Mouse (Mus musculus): Measurements from ENCODE around the gene Zan.
"Not testable (repeated sequence)": the region's sequence is repeated elsewhere in the genome, so short reads cannot be mapped to it uniquely, and the experiment has no call there.

Zan gene

GRCm38 (mm10) chr5:137500186-137500585 is 23.3 kb upstream of the Zan start:
- DNase-seq: no peak

DNA sequence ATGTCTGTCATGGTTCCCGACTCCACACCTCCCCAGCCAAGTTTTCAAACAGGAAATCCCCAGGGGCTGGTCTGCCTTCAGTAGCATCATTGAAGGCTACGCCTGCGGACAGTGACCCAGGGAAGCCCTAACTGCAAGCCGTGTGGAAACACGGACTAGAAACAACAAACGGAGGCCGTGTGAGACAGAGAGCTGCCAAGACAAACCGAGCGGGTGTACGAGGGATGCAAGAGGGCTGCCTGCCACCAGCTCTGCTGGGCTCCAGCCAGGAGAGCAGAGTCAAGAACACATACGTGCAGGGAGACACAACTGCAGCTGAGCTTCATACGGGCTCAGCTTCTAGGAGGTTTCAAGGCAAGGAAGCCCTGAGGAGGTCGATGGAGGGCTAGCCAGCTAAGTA is 17.0 kb upstream of the Zan start:
- DNase-seq: no peak

DNA sequence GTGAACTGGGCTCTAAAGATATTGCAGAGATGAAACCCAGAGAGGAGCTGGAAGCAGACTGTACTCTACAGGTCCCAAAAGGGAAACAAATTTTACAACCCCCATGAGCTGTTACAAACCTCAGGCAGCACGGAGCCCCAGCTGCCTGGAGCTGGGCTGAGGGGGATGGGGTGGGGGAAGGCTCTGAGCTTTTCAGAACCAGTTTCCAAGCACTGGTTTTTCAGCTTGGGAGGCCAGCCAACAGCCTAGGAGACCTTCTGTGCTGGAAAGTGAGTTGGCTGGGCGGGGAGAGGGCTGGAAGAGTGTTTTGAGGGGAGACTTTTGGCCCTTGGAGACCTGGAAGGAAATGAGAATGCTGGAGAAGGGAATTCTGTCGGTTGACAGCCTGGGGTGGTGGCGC is 14.7 kb upstream of the Zan start:
- DNase-seq: no peak

- no peak for DNase-seq
These were observed 10.8 kb upstream of the Zan start for GRCm38 (mm10) chr5:137487616-137488015.

DNA sequence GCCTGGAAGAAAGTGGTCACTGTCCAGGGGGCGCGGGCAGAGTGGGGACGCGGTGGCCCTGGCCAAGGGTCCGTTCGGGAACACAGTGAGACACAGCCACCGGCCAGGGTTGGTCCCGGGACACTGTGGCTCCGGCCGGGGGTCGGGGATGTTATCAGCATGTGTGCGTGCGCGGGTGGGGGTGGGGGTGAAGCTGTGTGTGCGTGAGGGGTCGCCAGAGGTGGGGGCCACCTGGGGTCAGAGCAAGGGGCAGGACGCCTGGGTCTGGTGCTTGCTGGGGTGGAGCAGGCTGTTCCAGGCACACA is 8.9 kb upstream of the Zan start:
- DNase-seq: no peak

DNA sequence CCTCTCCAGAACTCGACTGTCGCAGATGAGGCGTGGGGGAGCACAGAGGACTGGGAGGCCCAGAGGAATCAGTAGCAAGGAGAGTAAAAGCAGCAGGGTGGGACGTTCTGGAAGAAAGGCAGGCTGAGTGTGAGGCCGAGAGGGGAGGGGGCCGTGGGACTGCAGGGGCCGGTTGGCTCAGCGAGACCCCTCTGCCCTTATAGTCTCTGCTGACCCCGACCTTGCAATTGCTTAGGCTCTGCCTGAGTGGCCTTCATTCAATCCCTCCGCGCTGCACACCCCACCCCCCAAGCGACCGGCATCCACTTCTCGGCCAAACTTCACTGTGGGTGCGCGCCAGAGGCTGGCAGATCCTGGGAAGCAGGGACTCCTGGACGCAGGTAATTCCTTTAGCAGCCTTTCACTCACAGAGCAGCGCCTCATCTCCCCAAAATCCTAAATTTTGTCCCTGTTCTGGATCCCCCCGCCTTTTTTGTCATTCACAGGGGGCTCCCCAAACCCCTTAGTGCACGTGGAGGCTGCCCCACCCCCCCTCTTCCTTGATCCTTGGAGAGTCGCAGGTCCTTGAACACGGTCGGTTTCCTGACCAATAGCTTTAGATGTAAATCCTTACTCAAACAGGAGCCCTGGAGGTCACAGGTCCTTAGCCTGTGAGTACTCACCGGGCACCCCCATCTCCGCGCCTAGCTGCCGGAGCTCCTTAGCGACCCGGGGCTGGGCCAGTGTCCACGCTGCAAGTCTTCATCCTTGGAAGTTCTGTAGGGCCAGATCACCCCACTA is 8.4 kb upstream of the Zan start:
- no peak for DNase-seq

- no peak for DNase-seq
These were observed 5.0 kb upstream of the Zan start for GRCm38 (mm10) chr5:137481897-137482296.

DNA sequence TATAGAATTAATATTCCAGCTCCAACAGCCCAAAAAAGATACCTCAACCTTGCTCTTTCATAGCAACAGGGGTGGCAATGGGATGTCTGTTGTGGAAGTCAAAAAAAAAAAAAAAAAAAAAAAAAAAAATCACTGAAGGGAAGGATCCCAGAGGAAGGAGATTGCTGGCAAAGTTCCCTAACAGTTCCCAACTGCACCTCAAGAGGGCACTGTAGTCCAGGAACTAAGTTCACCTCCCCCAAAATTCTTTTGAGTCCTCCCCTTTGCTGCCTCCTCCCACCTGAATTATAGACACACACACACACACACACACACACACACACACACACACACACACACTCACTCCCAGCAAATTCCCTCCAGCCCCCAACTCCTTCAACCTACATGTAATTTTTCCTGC is 4.3 kb upstream of the Zan start:
- DNase-seq: peak in 1 of 2 experiments; percentile 62

- DNase-seq: no peak
These were observed 2.5 kb downstream of the Zan start for GRCm38 (mm10) chr5:137474351-137474750.

- DNase-seq: no peak
These were observed 4.5 kb downstream of the Zan start for GRCm38 (mm10) chr5:137472252-137472904.

- DNase-seq: no peak
These were observed 9.9 kb downstream of the Zan start for GRCm38 (mm10) chr5:137466946-137467345.

- DNase-seq: no peak
These were observed 11.8 kb downstream of the Zan start for GRCm38 (mm10) chr5:137465049-137465448.

- DNase-seq: no peak
These were observed 20.8 kb downstream of the Zan start for GRCm38 (mm10) chr5:137455866-137456591.

DNA sequence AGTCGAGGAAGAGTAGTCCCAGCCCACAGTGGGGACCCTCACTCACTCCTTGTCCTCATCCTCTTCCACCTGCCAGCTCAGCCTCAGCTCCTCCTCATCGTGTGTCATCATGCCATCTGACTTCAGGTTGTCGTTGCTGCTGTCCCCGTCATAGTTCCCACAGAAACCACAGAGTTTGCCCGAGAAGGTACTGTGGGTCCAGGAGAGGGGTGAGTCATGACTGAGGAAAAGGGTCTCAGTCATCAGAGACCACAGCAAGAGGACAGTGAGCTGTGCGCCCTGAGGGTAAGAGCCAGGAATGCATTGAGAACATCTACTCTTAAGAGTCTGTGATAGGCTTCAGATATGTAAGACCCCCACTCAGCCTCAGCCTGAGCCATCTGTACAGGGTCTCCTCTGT is 21.7 kb downstream of the Zan start:
- no peak for DNase-seq

DNA sequence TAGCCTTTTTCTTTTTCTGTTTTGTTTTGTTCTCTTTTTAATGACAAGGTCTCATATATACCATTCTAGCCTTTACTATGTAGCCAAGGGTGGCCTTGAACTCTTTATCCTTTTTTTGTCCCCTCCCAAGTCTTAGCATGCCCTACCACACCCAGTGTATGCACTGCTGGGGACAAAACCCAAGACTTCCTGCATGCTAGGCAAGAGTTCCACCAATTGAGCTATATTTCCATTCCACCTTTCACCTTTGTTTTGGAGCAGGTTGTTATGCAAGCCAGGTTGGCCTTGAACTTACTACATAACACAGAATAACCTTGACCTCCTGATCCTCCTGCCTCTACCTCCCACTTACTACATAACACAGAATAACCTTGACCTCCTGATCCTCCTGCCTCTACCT is 31.3 kb downstream of the Zan start:
- DNase-seq: no peak

- no peak for DNase-seq
These were observed 36.5 kb downstream of the Zan start for GRCm38 (mm10) chr5:137440216-137440855.

GRCm38 (mm10) chr5:137433889-137434288 is 43.0 kb downstream of the Zan start:
- no peak for DNase-seq

- not testable (repeated sequence) for DNase-seq
These were observed 46.5 kb downstream of the Zan start for GRCm38 (mm10) chr5:137430402-137430801.

DNA sequence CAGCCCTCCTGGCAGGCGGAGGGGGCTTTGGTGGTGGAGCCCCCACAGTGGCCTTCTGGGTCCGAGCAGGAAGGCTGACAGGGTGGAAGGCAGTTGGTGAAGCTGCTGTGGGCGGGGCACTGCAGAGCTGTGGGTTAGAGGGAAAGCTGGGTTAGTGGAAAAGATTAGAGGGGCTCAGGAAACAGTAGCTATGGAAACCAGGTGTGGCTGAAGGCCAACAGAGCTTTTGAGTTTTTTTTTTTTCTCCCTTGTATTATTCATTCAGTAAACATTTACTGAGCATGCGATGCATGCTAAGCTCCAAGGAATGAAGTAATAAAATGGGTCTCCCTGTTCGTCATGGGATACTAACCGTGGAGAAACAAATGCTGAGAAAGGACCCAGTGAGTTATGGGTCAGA is 51.2 kb downstream of the Zan start:
- DNase-seq: no peak

GRCm38 (mm10) chr5:137419841-137420240 is 57.0 kb downstream of the Zan start:
- DNase-seq: no peak

DNA sequence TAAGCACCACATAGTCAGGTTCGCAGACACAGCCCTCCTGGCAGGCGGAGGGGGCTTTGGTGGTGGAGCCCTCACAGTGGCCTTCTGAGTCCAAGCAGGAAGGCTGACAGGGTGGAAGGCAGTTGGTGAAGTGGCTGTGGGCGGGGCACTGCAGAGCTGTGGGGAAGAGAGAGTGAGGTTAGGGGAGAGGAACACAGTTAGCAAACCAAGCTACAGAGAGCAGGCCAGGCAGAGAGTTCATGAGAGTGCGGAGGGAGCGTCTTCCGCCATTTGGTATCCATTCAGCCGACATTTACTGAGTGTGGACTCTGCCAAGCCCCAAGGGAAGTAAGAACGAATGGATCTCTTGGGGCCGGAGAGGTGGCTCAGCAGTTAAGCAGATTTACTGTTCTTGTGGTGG is 57.8 kb downstream of the Zan start:
- DNase-seq: no peak

GRCm38 (mm10) chr5:137414253-137414652 is 62.6 kb downstream of the Zan start:
- DNase-seq: no peak

DNA sequence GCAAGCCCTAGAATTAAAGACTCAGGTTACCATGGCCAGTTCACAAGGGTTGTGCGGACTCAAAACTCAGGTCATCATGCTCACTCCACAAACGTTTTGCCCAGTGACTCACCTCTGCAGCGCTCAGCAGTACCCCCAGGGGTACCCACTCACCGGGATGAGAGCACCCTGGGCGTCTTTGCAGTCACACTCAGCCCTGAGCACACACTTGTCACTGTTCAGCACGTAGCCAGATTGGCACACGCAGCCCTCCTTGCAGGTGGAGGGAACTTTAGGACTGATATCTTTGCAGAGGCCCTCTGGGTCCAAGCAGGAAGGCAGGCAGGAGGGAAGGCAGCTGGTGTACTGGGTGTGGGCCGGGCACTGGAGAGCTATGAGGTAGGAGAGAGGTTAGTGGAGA is 65.6 kb downstream of the Zan start:
- no peak for DNase-seq

- DNase-seq: no peak
These were observed 66.3 kb downstream of the Zan start for GRCm38 (mm10) chr5:137410549-137410948.
